Mouse (Mus musculus): ENCODE measurements around the gene Tbc1d12. TPM values are rescaled to one million over a fixed set of nuclear protein-coding genes. Genes with fewer than 3 reads are reported as not detected.
A peak's percentile ranks its signal among the peaks of the same experiment; 100 is the strongest.
"Not testable (repeated sequence)": the region's sequence is repeated elsewhere in the genome, so short reads cannot be mapped to it uniquely, and the experiment has no call there.

Tbc1d12 gene
- polyA plus RNA-seq, 1 experiment from 2014 or later: 5.6 TPM

DNA sequence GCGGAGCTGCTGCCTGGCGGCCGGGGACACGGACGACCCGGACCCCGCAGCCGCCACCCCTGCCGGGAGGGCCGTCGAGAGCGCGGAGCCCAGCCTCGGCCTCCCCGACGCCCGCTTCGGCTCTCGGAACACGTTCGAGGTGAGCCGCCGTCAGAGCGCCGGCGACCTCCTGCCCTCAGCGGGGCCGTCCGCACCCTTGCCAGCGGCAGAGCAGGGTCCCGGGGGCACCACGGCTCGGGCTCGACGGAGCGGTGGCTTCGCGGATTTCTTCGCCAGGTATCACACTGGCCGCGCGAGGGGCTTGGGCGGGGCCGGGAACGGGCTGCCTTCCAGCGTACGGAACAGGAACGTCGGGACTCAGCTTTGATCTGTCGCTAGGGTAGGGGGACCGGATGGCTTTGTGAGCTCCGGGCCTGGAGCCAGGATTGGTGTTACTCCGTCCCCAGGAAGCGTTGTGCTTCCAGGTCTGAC is 827 bp downstream of the Tbc1d12 start:
- Histone ChIP-seq H3K9ac (peak overlapping the region; percentile 87), H3K4me1 (peaks cover 6% of the 10 kb centered on the region; the same call in 1 of the 2 replicates), H3K27me3 (no peaks in the 10 kb centered on the region), H3K36me3 (no peaks in the 10 kb centered on the region), H3K9me3 (replicated peaks) (no peaks in the 10 kb centered on the region), H3K4me3 (peak overlapping the region; percentile 89), H3K27ac (peak overlapping the region; percentile 92), H3K4me2 (replicated peaks) (peak overlapping the region; percentile 60)
- WGBS: under 1% methylated on average over 51 of the region's 54 CpGs
- peak; percentile 59 for ATAC-seq (ENCODE audit: low FRiP score)

- H3K4me1 ChIP-seq: no peaks in the 10 kb centered on the region
- 67% methylated on average over 5 of the region's 5 CpGs for WGBS
- H3K4me3 ChIP-seq: no peak overlapping the region
- no peak overlapping the region for H3K27ac ChIP-seq
- H3K27me3 ChIP-seq: no peaks in the 10 kb centered on the region
- no peaks in the 10 kb centered on the region for H3K9me3 ChIP-seq (replicated peaks)
- ATAC-seq (ENCODE audit: low FRiP score): no peak
- no peaks in the 10 kb centered on the region for H3K36me3 ChIP-seq
- H3K4me2 ChIP-seq (replicated peaks): no peak overlapping the region
- H3K9ac ChIP-seq: no peak overlapping the region
These were observed 8.4 kb downstream of the Tbc1d12 start for GRCm38 (mm10) chr19:38844817-38845216.

DNA sequence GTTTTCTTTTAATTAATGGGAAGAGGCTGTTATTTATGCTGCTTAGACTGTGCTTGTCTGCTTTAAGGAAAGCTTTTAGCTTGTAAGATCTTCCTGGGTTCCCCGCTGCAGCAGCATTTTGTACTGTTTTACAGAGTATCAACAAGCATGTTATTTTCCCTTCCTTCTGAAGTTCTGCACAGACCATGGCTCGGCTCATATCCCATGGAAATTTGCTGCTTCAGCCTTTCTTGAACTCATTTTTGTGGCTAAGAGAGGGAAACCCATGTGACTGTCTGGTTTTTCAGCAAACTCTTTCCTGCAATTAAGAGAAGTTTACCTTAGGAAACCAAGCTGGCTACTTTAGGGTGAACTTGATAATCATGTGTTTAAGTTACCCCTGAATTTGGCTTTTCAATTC is 10.0 kb downstream of the Tbc1d12 start:
- H3K4me3 ChIP-seq: no peak overlapping the region
- 75% methylated on average over 2 of the region's 2 CpGs for WGBS
- H3K27me3 ChIP-seq: no peaks in the 10 kb centered on the region
- no peaks in the 10 kb centered on the region for H3K9me3 ChIP-seq (replicated peaks)
- no peak overlapping the region for H3K27ac ChIP-seq
- no peak for ATAC-seq (ENCODE audit: low FRiP score)
- no peaks in the 10 kb centered on the region for H3K4me1 ChIP-seq
- H3K9ac ChIP-seq: no peak overlapping the region
- H3K36me3 ChIP-seq: no peaks in the 10 kb centered on the region
- no peak overlapping the region for H3K4me2 ChIP-seq (replicated peaks)

DNA sequence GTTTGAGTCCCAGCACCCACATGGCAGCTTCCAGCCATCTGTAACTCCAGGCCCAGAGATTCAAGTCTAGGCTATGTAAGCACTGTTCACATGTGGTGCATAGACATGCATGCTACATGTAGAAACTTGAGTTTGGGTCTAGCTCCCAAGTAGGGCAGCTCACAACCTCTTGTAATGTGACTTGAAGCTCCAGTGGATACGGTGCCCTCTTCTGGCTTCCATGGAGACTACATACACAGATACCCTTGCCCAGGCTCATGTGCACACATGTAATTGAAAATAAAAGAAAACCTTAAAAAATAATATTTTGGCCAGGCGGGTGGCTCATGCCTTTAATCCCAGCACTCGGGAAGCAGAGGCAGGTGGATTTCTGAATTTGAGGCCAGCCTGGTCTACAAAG is 21.8 kb downstream of the Tbc1d12 start:
- Histone ChIP-seq H3K27ac (no peak overlapping the region), H3K4me2 (replicated peaks) (no peak overlapping the region), H3K4me1 (no peaks in the 10 kb centered on the region), H3K27me3 (no peaks in the 10 kb centered on the region), H3K9ac (no peak overlapping the region), H3K36me3 (no peaks in the 10 kb centered on the region), H3K9me3 (replicated peaks) (no peaks in the 10 kb centered on the region), H3K4me3 (no peak overlapping the region)
- WGBS: 95% methylated on average over 3 of the region's 3 CpGs
- no peak for ATAC-seq (ENCODE audit: low FRiP score)

DNA sequence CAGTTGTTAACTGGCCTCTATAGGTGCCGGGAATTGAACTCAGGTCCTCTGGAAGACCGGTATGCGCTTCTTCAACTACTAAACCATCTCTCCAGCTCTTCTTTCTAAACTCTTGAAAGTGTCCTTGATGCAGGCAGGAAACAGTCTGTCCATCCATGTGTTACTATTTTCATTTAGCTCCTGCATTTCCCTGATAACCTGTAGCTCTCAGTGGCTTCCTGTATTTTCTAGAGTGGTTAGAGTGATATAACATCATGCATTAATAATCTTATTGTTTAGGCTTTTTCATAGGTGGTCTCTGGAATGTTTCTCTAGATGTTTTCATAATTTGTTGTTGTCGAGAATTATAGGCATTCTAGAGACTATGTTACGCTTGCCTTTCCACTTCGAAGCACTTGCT is 26.1 kb downstream of the Tbc1d12 start:
- H3K27ac ChIP-seq: no peak overlapping the region
- WGBS: 93% methylated on average over 6 of the region's 6 CpGs
- ATAC-seq (ENCODE audit: low FRiP score): no peak

DNA sequence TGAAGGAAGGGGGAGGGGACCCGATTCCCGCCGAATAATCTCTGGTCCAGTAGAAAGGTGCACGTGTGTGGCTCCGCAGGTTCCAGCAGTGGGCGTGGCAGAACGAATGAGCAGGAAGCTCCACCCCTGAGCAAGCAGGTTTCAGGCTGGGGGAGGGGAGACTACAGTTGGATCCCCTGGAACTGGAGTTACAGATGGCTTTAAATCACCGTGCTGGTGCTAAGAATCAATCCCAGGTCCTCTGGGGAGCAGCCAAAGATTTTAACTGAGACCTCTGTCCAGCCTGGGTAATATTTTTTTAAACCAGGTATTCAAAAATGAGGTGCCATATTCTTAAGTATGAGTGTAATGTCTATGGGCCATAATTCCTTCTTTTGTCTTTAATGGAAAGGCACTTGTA is 38.4 kb downstream of the Tbc1d12 start:
- not testable (repeated sequence) for H3K4me3 ChIP-seq; ATAC-seq (ENCODE audit: low FRiP score); H3K4me1 ChIP-seq; H3K9me3 ChIP-seq (replicated peaks); H3K4me2 ChIP-seq (replicated peaks); H3K27ac ChIP-seq; H3K36me3 ChIP-seq; H3K9ac ChIP-seq; H3K27me3 ChIP-seq
- WGBS: 81% methylated on average over 3 of the region's 8 CpGs

More for the DNA sequence above, 26.1 kb downstream of the Tbc1d12 start:
- no peaks in the 10 kb centered on the region for H3K9me3 ChIP-seq (replicated peaks)
- no peak overlapping the region for H3K4me2 ChIP-seq (replicated peaks)
- no peak overlapping the region for H3K9ac ChIP-seq
- no peaks in the 10 kb centered on the region for H3K27me3 ChIP-seq
- H3K4me3 ChIP-seq: no peak overlapping the region
- H3K36me3 ChIP-seq: no peaks in the 10 kb centered on the region
- no peaks in the 10 kb centered on the region for H3K4me1 ChIP-seq

GRCm38 (mm10) chr19:38880300-38880699 is 43.9 kb downstream of the Tbc1d12 start:
- Histone ChIP-seq H3K27ac (no peak overlapping the region), H3K36me3 (peaks cover 6% of the 10 kb centered on the region), H3K4me3 (no peak overlapping the region), H3K27me3 (no peaks in the 10 kb centered on the region), H3K9ac (no peak overlapping the region), H3K4me1 (no peaks in the 10 kb centered on the region), H3K4me2 (replicated peaks) (no peak overlapping the region), H3K9me3 (replicated peaks) (no peaks in the 10 kb centered on the region)
- ATAC-seq (ENCODE audit: low FRiP score): no peak

GRCm38 (mm10) chr19:38901146-38902135 is 65.1 kb downstream of the Tbc1d12 start:
- 78% methylated on average over 12 of the region's 12 CpGs for WGBS
- H3K4me2 ChIP-seq (replicated peaks): no peak overlapping the region
- no peaks in the 10 kb centered on the region for H3K27me3 ChIP-seq
- H3K9ac ChIP-seq: no peak overlapping the region
- no peaks in the 10 kb centered on the region for H3K4me1 ChIP-seq
- no peak overlapping the region for H3K4me3 ChIP-seq
- no peak overlapping the region for H3K27ac ChIP-seq
- no peak for ATAC-seq (ENCODE audit: low FRiP score)
- no peaks in the 10 kb centered on the region for H3K9me3 ChIP-seq (replicated peaks)
- 0 out of 2 replicates have a peak, but pooled peaks cover 4% of the 10 kb centered on the region for H3K36me3 ChIP-seq

DNA sequence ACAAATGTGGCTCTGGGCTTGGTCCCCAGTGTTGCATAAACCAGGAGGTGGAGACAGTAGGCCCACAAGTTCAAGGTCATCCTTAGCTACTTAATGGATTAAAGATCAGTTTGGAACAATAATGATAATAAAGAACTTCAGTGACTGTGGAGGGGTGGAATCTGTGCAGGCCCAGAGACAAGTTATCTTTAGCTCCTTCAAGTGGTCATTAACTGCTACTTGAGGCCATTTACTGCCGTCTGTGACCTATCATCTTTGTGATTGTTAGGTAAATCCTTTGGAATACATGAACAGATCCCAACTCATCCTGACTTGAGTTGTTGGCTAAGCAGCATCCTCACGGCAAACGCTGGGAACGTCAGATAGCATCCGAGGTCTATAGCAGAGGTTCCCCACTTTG is 66.1 kb downstream of the Tbc1d12 start:
- no peak for ATAC-seq (ENCODE audit: low FRiP score)
- no peak overlapping the region for H3K9ac ChIP-seq
- H3K27ac ChIP-seq: no peak overlapping the region
- no peak overlapping the region for H3K4me3 ChIP-seq
- H3K36me3 ChIP-seq: 0 out of 2 replicates have a peak, but pooled peaks cover 4% of the 10 kb centered on the region
- H3K4me2 ChIP-seq (replicated peaks): no peak overlapping the region
- no peaks in the 10 kb centered on the region for H3K4me1 ChIP-seq
- H3K27me3 ChIP-seq: no peaks in the 10 kb centered on the region
- H3K9me3 ChIP-seq (replicated peaks): no peaks in the 10 kb centered on the region
- 95% methylated on average over 5 of the region's 5 CpGs for WGBS

- Histone ChIP-seq H3K27me3 (no peaks in the 10 kb centered on the region), H3K9ac (no peak overlapping the region), H3K27ac (no peak overlapping the region), H3K36me3 (peaks cover 18% of the 10 kb centered on the region; the same call in 1 of the 2 replicates), H3K9me3 (replicated peaks) (no peaks in the 10 kb centered on the region), H3K4me3 (no peak overlapping the region), H3K4me1 (no peaks in the 10 kb centered on the region), H3K4me2 (replicated peaks) (no peak overlapping the region)
- no peak for ATAC-seq (ENCODE audit: low FRiP score)
- 94% methylated on average over 9 of the region's 9 CpGs for WGBS
These were observed 77.4 kb downstream of the Tbc1d12 start for GRCm38 (mm10) chr19:38913786-38914185.

DNA sequence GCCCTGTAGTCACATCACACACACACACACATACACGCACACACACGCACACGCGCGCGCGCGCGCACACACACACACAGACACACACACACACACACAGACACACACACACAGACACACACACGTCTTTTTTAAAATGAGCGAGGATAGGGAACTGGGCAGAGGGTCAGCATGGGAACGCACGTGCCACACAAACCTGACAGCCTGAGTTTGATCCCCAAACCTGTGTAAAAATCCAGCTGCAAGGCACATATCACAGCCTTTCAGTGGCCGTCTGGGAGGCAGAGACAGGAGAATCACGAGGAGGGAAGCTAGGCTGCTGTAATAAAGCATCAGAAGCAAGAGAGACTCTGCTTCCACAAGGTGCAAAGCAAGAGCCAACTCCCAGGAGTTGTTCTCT is 78.5 kb downstream of the Tbc1d12 start:
- no peaks in the 10 kb centered on the region for H3K4me1 ChIP-seq
- H3K9ac ChIP-seq: no peak overlapping the region
- no peaks in the 10 kb centered on the region for H3K27me3 ChIP-seq
- no peak overlapping the region for H3K4me2 ChIP-seq (replicated peaks)
- 92% methylated on average over 15 of the region's 15 CpGs for WGBS
- H3K36me3 ChIP-seq: peaks cover 22% of the 10 kb centered on the region; the same call in 1 of the 2 replicates
- no peak for ATAC-seq (ENCODE audit: low FRiP score)
- H3K4me3 ChIP-seq: no peak overlapping the region
- H3K9me3 ChIP-seq (replicated peaks): no peaks in the 10 kb centered on the region
- H3K27ac ChIP-seq: no peak overlapping the region

DNA sequence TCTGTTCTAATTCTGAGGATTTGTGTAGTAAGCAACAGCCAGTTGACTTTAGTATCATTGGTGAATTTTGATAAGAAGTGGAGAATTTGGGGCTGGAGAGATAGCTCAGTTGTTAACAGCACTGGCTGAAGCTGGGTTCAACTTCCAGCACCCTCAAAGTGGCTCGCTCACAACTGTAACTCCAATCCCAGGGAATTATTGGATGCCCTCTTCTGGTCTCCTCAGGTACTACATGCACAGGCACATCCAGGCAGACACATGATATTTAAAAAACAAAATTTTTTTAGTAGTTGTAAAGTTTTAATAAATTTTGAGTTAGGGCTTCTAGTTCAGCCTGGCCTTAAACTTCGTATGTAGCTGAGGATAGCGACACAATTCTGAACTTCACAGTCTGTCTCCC is 79.3 kb downstream of the Tbc1d12 start:
- no peak overlapping the region for H3K27ac ChIP-seq
- H3K4me2 ChIP-seq (replicated peaks): no peak overlapping the region
- H3K27me3 ChIP-seq: no peaks in the 10 kb centered on the region
- H3K4me1 ChIP-seq: no peaks in the 10 kb centered on the region
- no peaks in the 10 kb centered on the region for H3K9me3 ChIP-seq (replicated peaks)
- H3K36me3 ChIP-seq: peaks cover 27% of the 10 kb centered on the region; the same call in 1 of the 2 replicates
- H3K9ac ChIP-seq: no peak overlapping the region
- H3K4me3 ChIP-seq: no peak overlapping the region
- 45% methylated on average over 3 of the region's 3 CpGs for WGBS
- no peak for ATAC-seq (ENCODE audit: low FRiP score)

Data from hindbrain, embryonic 12.5 days (tissue).